Mouse (Mus musculus): ENCODE measurements around the gene Asf1a. TPM values are rescaled to one million over a fixed set of nuclear protein-coding genes. Genes with fewer than 3 reads are reported as not detected.

Asf1a gene
- total RNA-seq (2014; fragmentation: Nextera tagmentation) (45.9 and 50.2 TPM in 2 replicates), total RNA-seq (2017) (33.8 and 56.9 TPM in 2 replicates), polyA plus RNA-seq (2012) (4.5 and 4.6 TPM in 2 replicates)

GRCm38 (mm10) chr10:53596677-53597120, at the start of gene Asf1a:
Asf1a (plus strand) TSS chr10:53596757.
- Histone ChIP-seq H3K9me3 (replicated peaks) (no peaks in the 10 kb centered on the region), H3K4me3 (ENCODE audit: low read depth, low read length) (peak within 1 kb of the TSS; percentile 75), H3K4me1 (ENCODE audit: insufficient read depth, low read depth, low read length) (peaks cover 8% of the 10 kb centered on the region; the same call in 1 of the 2 replicates), H3K27me3 (ENCODE audit: insufficient read depth, low read length) (no peaks in the 10 kb centered on the region), H3K36me3 (replicated peaks) (peaks cover 6% of the 10 kb centered on the region)
- DNase-seq (ENCODE audit: low spot score) (peak; percentile 70), ATAC-seq (ENCODE audit: extremely low read depth, insufficient number of reproducible peaks, low FRiP score, poor library complexity, severe bottlenecking) (peak; percentile 89)
- TF ChIP-seq TAL1 (conservative IDR thresholded peaks at IDR 0.05; ENCODE audit: low read depth, low read length) (no peak), POLR2AphosphoS5 (IDR thresholded peaks at IDR 0.05; ENCODE audit: insufficient replicate concordance, low read depth, low read length) (no peak), CTCF (IDR thresholded peaks at IDR 0.05; ENCODE audit: low read depth, low read length) (no peak), GATA2 (IDR thresholded peaks at IDR 0.05; ENCODE audit: borderline replicate concordance, low read depth, low read length) (no peak), GATA1 (IDR thresholded peaks at IDR 0.05; ENCODE audit: borderline replicate concordance, low read length) (no peak)

- Histone ChIP-seq H3K4me3 (ENCODE audit: low read depth, low read length) (no peak overlapping the region), H3K27me3 (ENCODE audit: insufficient read depth, low read length) (no peaks in the 10 kb centered on the region), H3K36me3 (replicated peaks) (no peaks in the 10 kb centered on the region), H3K9me3 (replicated peaks) (no peaks in the 10 kb centered on the region), H3K4me1 (ENCODE audit: insufficient read depth, low read depth, low read length) (no peaks in the 10 kb centered on the region)
- ATAC-seq (ENCODE audit: extremely low read depth, insufficient number of reproducible peaks, low FRiP score, poor library complexity, severe bottlenecking): no peak
- TF ChIP-seq CTCF (IDR thresholded peaks at IDR 0.05; ENCODE audit: low read depth, low read length) (no peak), GATA1 (IDR thresholded peaks at IDR 0.05; ENCODE audit: borderline replicate concordance, low read length) (no peak), GATA2 (IDR thresholded peaks at IDR 0.05; ENCODE audit: borderline replicate concordance, low read depth, low read length) (no peak), TAL1 (conservative IDR thresholded peaks at IDR 0.05; ENCODE audit: low read depth, low read length) (no peak), POLR2AphosphoS5 (IDR thresholded peaks at IDR 0.05; ENCODE audit: insufficient replicate concordance, low read depth, low read length) (no peak)
- DNase-seq (ENCODE audit: low spot score): no peak
Observed at GRCm38 (mm10) chr10:53562001-53562400, 34.6 kb upstream of the Asf1a start.

DNA sequence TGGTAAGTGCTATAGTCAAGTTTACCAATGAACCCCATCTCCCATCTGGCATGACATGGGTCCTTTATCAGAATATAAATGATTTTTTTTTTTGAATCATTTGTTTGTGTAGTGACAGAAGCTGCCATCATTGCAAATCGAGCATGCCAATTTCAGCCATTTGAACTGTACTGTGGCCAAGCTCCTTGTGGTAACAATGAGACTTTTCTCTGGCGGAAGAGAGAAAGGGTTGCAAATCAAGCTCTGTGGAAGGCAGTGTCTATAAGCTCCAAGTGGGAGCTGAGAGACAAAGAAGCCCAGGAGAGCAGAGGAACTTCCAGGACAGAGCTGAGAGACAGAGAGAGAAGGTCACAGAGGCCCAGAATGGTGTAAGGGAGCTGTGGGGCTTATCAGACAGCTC, 31.0 kb upstream of the Asf1a start:
- Histone ChIP-seq H3K27me3 (ENCODE audit: insufficient read depth, low read length) (no peaks in the 10 kb centered on the region), H3K4me1 (ENCODE audit: insufficient read depth, low read depth, low read length) (no peaks in the 10 kb centered on the region), H3K9me3 (replicated peaks) (no peaks in the 10 kb centered on the region), H3K36me3 (replicated peaks) (no peaks in the 10 kb centered on the region), H3K4me3 (ENCODE audit: low read depth, low read length) (no peak overlapping the region)
- TF ChIP-seq TAL1 (conservative IDR thresholded peaks at IDR 0.05; ENCODE audit: low read depth, low read length): no peak
- no peak for TF ChIP-seq GATA2 (IDR thresholded peaks at IDR 0.05; ENCODE audit: borderline replicate concordance, low read depth, low read length)
- no peak for TF ChIP-seq CTCF (IDR thresholded peaks at IDR 0.05; ENCODE audit: low read depth, low read length)
- TF ChIP-seq POLR2AphosphoS5 (IDR thresholded peaks at IDR 0.05; ENCODE audit: insufficient replicate concordance, low read depth, low read length): no peak
- no peak for TF ChIP-seq GATA1 (IDR thresholded peaks at IDR 0.05; ENCODE audit: borderline replicate concordance, low read length)
- DNase-seq (ENCODE audit: low spot score) (no peak), ATAC-seq (ENCODE audit: extremely low read depth, insufficient number of reproducible peaks, low FRiP score, poor library complexity, severe bottlenecking) (no peak)

- TF ChIP-seq GATA1 (IDR thresholded peaks at IDR 0.05; ENCODE audit: borderline replicate concordance, low read length) (no peak), GATA2 (IDR thresholded peaks at IDR 0.05; ENCODE audit: borderline replicate concordance, low read depth, low read length) (no peak), CTCF (IDR thresholded peaks at IDR 0.05; ENCODE audit: low read depth, low read length) (no peak), TAL1 (conservative IDR thresholded peaks at IDR 0.05; ENCODE audit: low read depth, low read length) (no peak), POLR2AphosphoS5 (IDR thresholded peaks at IDR 0.05; ENCODE audit: insufficient replicate concordance, low read depth, low read length) (no peak)
- H3K4me3 ChIP-seq (ENCODE audit: low read depth, low read length): no peak overlapping the region
- H3K27me3 ChIP-seq (ENCODE audit: insufficient read depth, low read length): no peaks in the 10 kb centered on the region
- no peaks in the 10 kb centered on the region for H3K36me3 ChIP-seq (replicated peaks)
- no peak for ATAC-seq (ENCODE audit: extremely low read depth, insufficient number of reproducible peaks, low FRiP score, poor library complexity, severe bottlenecking)
- no peaks in the 10 kb centered on the region for H3K4me1 ChIP-seq (ENCODE audit: insufficient read depth, low read depth, low read length)
- H3K9me3 ChIP-seq (replicated peaks): no peaks in the 10 kb centered on the region
- DNase-seq (ENCODE audit: low spot score): no peak
Observed at GRCm38 (mm10) chr10:53568531-53568930, 28.0 kb upstream of the Asf1a start.

GRCm38 (mm10) chr10:53580137-53580536, 16.4 kb upstream of the Asf1a start:
- H3K27me3 ChIP-seq (ENCODE audit: insufficient read depth, low read length): no peaks in the 10 kb centered on the region
- ATAC-seq (ENCODE audit: extremely low read depth, insufficient number of reproducible peaks, low FRiP score, poor library complexity, severe bottlenecking): no peak
- no peak for DNase-seq (ENCODE audit: low spot score)
- no peak for TF ChIP-seq POLR2AphosphoS5 (IDR thresholded peaks at IDR 0.05; ENCODE audit: insufficient replicate concordance, low read depth, low read length)
- TF ChIP-seq TAL1 (conservative IDR thresholded peaks at IDR 0.05; ENCODE audit: low read depth, low read length): no peak
- H3K4me1 ChIP-seq (ENCODE audit: insufficient read depth, low read depth, low read length): no peaks in the 10 kb centered on the region
- no peaks in the 10 kb centered on the region for H3K36me3 ChIP-seq (replicated peaks)
- H3K4me3 ChIP-seq (ENCODE audit: low read depth, low read length): no peak overlapping the region
- no peaks in the 10 kb centered on the region for H3K9me3 ChIP-seq (replicated peaks)

DNA sequence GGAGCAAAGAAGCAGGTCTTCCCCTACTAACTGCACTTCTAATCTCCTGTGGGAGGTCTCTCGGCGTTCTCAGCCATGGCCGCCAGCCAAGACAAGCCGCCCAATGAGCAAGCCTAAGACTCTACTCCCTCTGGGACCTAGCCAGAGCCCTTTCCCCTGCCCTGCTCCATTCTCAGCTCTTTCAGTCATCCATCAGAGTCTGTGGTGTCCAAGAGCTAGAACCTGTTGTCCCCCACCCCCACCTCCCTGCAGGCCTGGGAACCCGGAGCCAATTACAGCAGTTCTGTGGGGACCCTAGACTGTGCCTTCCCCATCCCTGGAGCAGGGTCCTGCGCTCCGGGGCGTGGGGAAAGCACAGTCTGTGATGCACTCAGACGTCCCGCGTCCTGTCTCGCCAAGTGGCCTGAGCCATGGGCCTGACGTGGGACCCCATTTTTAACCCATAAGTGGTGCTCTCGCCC, 15.9 kb upstream of the Asf1a start:
- H3K9me3 ChIP-seq (replicated peaks): no peaks in the 10 kb centered on the region
- TF ChIP-seq POLR2AphosphoS5 (IDR thresholded peaks at IDR 0.05; ENCODE audit: insufficient replicate concordance, low read depth, low read length): no peak
- TF ChIP-seq TAL1 (conservative IDR thresholded peaks at IDR 0.05; ENCODE audit: low read depth, low read length): no peak
- TF ChIP-seq GATA1 (IDR thresholded peaks at IDR 0.05; ENCODE audit: borderline replicate concordance, low read length): no peak
- TF ChIP-seq CTCF (IDR thresholded peaks at IDR 0.05; ENCODE audit: low read depth, low read length): no peak
- no peak for TF ChIP-seq GATA2 (IDR thresholded peaks at IDR 0.05; ENCODE audit: borderline replicate concordance, low read depth, low read length)
- no peaks in the 10 kb centered on the region for H3K27me3 ChIP-seq (ENCODE audit: insufficient read depth, low read length)
- DNase-seq (ENCODE audit: low spot score): no peak
- ATAC-seq (ENCODE audit: extremely low read depth, insufficient number of reproducible peaks, low FRiP score, poor library complexity, severe bottlenecking): no peak
- H3K4me1 ChIP-seq (ENCODE audit: insufficient read depth, low read depth, low read length): no peaks in the 10 kb centered on the region
- H3K36me3 ChIP-seq (replicated peaks): no peaks in the 10 kb centered on the region
- no peak overlapping the region for H3K4me3 ChIP-seq (ENCODE audit: low read depth, low read length)
